ENCODE assay signal across 19 mouse cellular contexts in the genomic region with DNA sequence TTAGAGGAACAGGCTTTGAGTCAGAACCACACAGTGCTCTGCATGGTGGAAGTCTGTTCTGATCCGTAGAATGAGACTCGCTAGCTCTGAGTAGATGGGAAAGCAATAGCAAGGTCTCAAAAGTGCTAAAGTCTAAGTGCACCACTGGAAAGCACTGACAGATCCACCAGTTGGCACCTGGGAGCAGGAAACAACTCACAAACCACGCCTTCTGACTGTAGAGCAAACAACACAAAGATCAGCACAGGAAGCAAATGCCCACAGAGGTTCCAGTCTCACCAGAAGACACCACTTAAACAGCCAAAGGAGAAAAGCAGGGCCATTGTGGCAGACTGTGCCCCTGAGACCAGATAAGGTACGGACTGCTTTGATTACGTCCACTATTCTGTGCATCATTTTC.
DNase-seq lines count a peak whose midpoint lies in the region; TF ChIP-seq lines count a peak whose summit lies in the region.
"Had no signal": no experiment of that assay in that cellular context is flagged by ENCODE, and none has a peak within 500 bp of the region (broad histone marks: within the 10 kb centered on the region; RNA-seq: fewer than 3 reads in every experiment).

No protein-coding gene starts in this region.

- H3K4me3 ChIP-seq in cerebellum, adult 2 months (replicated peaks; ENCODE audit: insufficient read depth, low read depth, low read length), result no peak overlapping the region
- no peak overlapping the region for H3K4me3 ChIP-seq in hindbrain, embryonic 10.5 days
- H3K4me3 ChIP-seq: embryonic facial prominence, embryonic 15.5 days; erythroblast, embryonic 14.5 days; forebrain, embryonic 10.5 days; heart, adult 2 months; heart, embryonic 12.5 days; hindbrain, embryonic 15.5 days had no signal

- peak; percentile 49 for DNase-seq in heart, adult 11 months
- no peak for DNase-seq in heart, adult 8-10 months (ENCODE audit: low spot score)
- peak; percentile 39 for DNase-seq in CD4-positive helper T cell, adult 2 months (ENCODE audit: low read depth, low spot score)
- peak; percentile 40 for DNase-seq in R1 (ENCODE audit: low read depth, low spot score)
- peak; percentile 69 for DNase-seq in naive thymus-derived CD4-positive, alpha-beta T cell, adult 2 months (ENCODE audit: low read depth)
- DNase-seq in cerebellum, adult 2 months, result no peak
- no peak for DNase-seq in hindbrain, embryonic 10.5 days (ENCODE audit: low spot score)
- DNase-seq: adrenal gland, adult 8-10 months; adrenal gland, postnatal 36 days; cerebellum, adult 8-10 months; cerebellum, postnatal 14 days; embryo, embryonic 11 days; heart, adult 2 months had no signal

- no peaks in the 10 kb centered on the region for H3K36me3 ChIP-seq in hindbrain, embryonic 10.5 days
- H3K36me3 ChIP-seq: embryonic facial prominence, embryonic 15.5 days; forebrain, embryonic 10.5 days; heart, embryonic 12.5 days; hindbrain, embryonic 15.5 days had no signal

- no peak for TF ChIP-seq CTCF in cerebellum, adult 2 months (IDR thresholded peaks at IDR 0.05; ENCODE audit: borderline replicate concordance, insufficient read depth, low read depth, low read length)

- H3K27ac ChIP-seq in cerebellum, adult 2 months (ENCODE audit: insufficient read depth, low read length), result no peak overlapping the region
- H3K27ac ChIP-seq in hindbrain, embryonic 10.5 days, result no peak overlapping the region
- H3K27ac ChIP-seq: embryonic facial prominence, embryonic 15.5 days; forebrain, embryonic 10.5 days; heart, adult 2 months; hindbrain, embryonic 15.5 days had no signal

- TF ChIP-seq POLR2A in cerebellum, adult 2 months (IDR thresholded peaks at IDR 0.05; ENCODE audit: borderline replicate concordance, insufficient read depth, low read length), result no peak

- 86% methylated on average over 5 of the region's 5 CpGs for WGBS in cerebellum, adult 2 months
- 82% methylated on average over 5 of the region's 5 CpGs for WGBS in hindbrain, embryonic 10.5 days

- H3K9me3 ChIP-seq in hindbrain, embryonic 10.5 days, result no peaks in the 10 kb centered on the region
- H3K9me3 ChIP-seq: embryonic facial prominence, embryonic 15.5 days; forebrain, embryonic 10.5 days; heart, embryonic 12.5 days; hindbrain, embryonic 15.5 days had no signal

- no peaks in the 10 kb centered on the region for H3K4me1 ChIP-seq in cerebellum, adult 2 months (ENCODE audit: control insufficient read depth, insufficient read depth, low read length)
- no peaks in the 10 kb centered on the region for H3K4me1 ChIP-seq in hindbrain, embryonic 10.5 days (replicated peaks)
- H3K4me1 ChIP-seq: embryonic facial prominence, embryonic 15.5 days; forebrain, embryonic 10.5 days; heart, embryonic 12.5 days; hindbrain, embryonic 15.5 days had no signal

- no peaks in the 10 kb centered on the region for H3K27me3 ChIP-seq in cerebellum, adult 2 months (ENCODE audit: control insufficient read depth, insufficient read depth, low read length)
- no peaks in the 10 kb centered on the region for H3K27me3 ChIP-seq in hindbrain, embryonic 10.5 days (ENCODE audit: insufficient read depth, poor library complexity, severe bottlenecking)
- H3K27me3 ChIP-seq: embryonic facial prominence, embryonic 15.5 days; heart, embryonic 12.5 days; hindbrain, embryonic 15.5 days; Patski had no signal

Comparison
In these comparisons a context has a peak if more than half of its experiments do, and no peak if none do; other contexts are left out.
1. DNase-seq: peak in heart, adult 11 months (single experiment), CD4-positive helper T cell, adult 2 months (single experiment), R1 (single experiment) and naive thymus-derived CD4-positive, alpha-beta T cell, adult 2 months (single experiment); none in heart, adult 8-10 months (single experiment), cerebellum, adult 2 months (0 of 2) and hindbrain, embryonic 10.5 days (single experiment).